Mouse (Mus musculus) bone marrow macrophage, adult 2 months (primary cell): ENCODE results near the gene Dirc2.

Source experiments
- CTCF ChIP-seq: IDR thresholded peaks from 2 replicates; pipeline ENCODE4 v1.5.1; 2012; ENCODE audit warnings: low read depth, mild to moderate bottlenecking, low read length, moderate library complexity
- POLR2A ChIP-seq: IDR thresholded peaks from 2 replicates; pipeline ENCODE4 v1.6.1; 2012; ENCODE audit warnings: mild to moderate bottlenecking, low read depth, low read length, borderline replicate concordance

GRCm38 (mm10) chr16:35803723-35804122 lies 34.6 kb upstream of the Dirc2 start:
- TF ChIP-seq POLR2A (no peak), CTCF (no peak)
